Mouse (Mus musculus) testis, adult 2 months (tissue): ENCODE results near the gene Mtus2. TPM values are rescaled to one million over a fixed set of nuclear protein-coding genes. Genes with fewer than 3 reads are reported as not detected.

ENCODE experiments used
- H3K27ac ChIP-seq: fragments of 200-500 bp; 2 replicates; pipeline ENCODE4 v1.5.1; 2012; ENCODE audit warnings: low read depth, low read length; ENCODE audit not compliant: control insufficient read depth, insufficient read depth
- H3K27me3 ChIP-seq: fragments of 200-500 bp; 2 replicates; pipeline ENCODE4 v1.6.1; 2012; ENCODE audit warnings: mild to moderate bottlenecking, low read length, moderate library complexity; ENCODE audit not compliant: control insufficient read depth, insufficient read depth
- H3K36me3 ChIP-seq: fragments of 200-500 bp; 2 replicates; pipeline ENCODE4 v1.6.1; 2012; ENCODE audit warnings: mild to moderate bottlenecking, low read length; ENCODE audit not compliant: control insufficient read depth, insufficient read depth
- H3K4me1 ChIP-seq: fragments of 200-500 bp; 2 replicates; pipeline ENCODE4 v1.6.1; 2012; ENCODE audit warnings: low read length; ENCODE audit not compliant: control insufficient read depth, insufficient read depth
- H3K4me3 ChIP-seq: fragments of 200-500 bp; 2 replicates; pipeline ENCODE4 v1.5.1; 2012; ENCODE audit warnings: low read depth, mild to moderate bottlenecking, low read length, moderate library complexity, mixed read lengths; ENCODE audit not compliant: control insufficient read depth
- CTCF ChIP-seq: fragments of 200-500 bp; IDR thresholded peaks from 2 replicates; pipeline ENCODE4 v1.5.1; 2012; ENCODE audit warnings: low read depth, mild to moderate bottlenecking, inconsistent platforms, low read length, moderate library complexity; ENCODE audit not compliant: control insufficient read depth, insufficient read depth, insufficient replicate concordance
- POLR2A ChIP-seq: fragments of 200-500 bp; IDR thresholded peaks from 2 replicates; pipeline ENCODE4 v1.6.1; 2012; ENCODE audit warnings: low read depth, mild to moderate bottlenecking, inconsistent platforms, low read length, moderate library complexity; ENCODE audit not compliant: control insufficient read depth
- polyA plus RNA-seq: library from polyadenylated mRNA; depleted of rRNA; stranded (reverse); fragments of >200 nt; gene quantifications from 2 replicates; pipeline ENCODE4 v1.2.3, GENCODE M21; 2012

Mtus2 gene
- polyA plus RNA-seq, 1 experiment: 1.8 TPM

DNA sequence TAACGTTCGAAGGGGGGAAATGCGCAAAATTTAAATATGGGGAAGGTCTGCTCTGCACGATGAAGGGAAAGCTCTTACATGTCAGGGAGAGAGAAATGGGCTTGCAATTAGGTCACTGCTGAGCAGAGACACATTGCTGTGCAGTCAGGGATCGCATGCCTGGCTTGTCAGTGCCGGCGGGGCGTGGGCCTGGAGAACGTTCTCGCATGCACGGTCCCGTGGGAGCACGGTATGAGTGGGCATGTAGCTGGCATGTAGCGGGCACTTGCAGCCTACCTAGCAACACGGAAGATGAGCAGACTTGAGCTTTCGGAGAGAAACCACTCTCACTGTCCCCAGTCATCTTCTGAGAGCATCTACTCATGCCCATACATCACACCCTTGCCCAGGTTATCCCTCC, 266.9 kb downstream of the Mtus2 start:
- Histone ChIP-seq H3K4me1 (peaks cover 4% of the 10 kb centered on the region; the same call in 1 of the 2 replicates), H3K4me3 (no peak overlapping the region), H3K36me3 (no peaks in the 10 kb centered on the region), H3K27me3 (no peaks in the 10 kb centered on the region), H3K27ac (no peak overlapping the region)
- no peak for TF ChIP-seq POLR2A
- no peak for TF ChIP-seq CTCF

DNA sequence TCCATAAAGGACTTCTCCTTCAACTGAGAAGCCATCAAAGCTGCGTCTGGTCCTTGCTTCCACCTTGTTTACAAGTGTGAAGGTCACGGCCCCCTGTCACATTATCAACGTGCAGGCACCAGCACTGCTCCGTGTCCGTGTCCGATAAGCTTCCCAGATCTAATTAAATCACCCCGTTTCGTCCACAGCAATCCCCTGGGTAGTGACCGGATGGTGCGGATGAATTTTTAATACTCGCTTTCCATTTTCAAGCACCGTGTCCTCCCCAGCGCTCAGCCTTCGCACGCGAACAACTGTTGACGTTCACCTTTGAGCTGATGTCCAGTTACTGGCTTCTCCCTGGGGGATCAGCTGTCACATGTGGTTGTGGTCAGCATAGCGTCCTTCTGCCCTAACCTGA, 276.6 kb downstream of the Mtus2 start:
- no peaks in the 10 kb centered on the region for H3K27me3 ChIP-seq
- peaks cover 7% of the 10 kb centered on the region for H3K4me1 ChIP-seq
- no peak overlapping the region for H3K4me3 ChIP-seq
- no peak for TF ChIP-seq CTCF
- H3K27ac ChIP-seq: no peak overlapping the region
- no peaks in the 10 kb centered on the region for H3K36me3 ChIP-seq

DNA sequence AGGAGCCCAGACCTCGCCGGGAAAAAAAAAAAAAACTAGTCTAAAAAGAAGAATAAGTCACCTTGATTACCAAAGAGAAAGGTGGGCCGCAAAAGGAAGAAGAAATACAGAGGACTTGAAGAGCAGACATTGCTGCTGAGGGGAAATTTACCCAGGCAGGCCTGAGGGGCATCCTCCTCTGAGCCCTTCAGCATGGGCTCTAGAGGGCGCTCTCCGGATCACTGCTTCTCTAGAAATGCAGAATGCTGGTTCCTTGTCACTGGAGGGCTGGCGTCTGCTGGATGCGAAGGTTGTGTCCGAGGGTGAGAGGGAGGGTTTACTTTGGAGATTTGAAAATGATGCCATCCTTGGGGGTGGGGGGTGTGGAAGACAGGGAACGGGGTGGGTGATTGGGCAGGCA, 279.5 kb downstream of the Mtus2 start:
- Histone ChIP-seq H3K36me3 (no peaks in the 10 kb centered on the region), H3K27ac (no peak overlapping the region), H3K27me3 (no peaks in the 10 kb centered on the region), H3K4me1 (peaks cover 12% of the 10 kb centered on the region), H3K4me3 (no peak overlapping the region)
- TF ChIP-seq CTCF (peak; percentile 45; the same call in 1 of the 2 replicates), POLR2A (no peak)

DNA sequence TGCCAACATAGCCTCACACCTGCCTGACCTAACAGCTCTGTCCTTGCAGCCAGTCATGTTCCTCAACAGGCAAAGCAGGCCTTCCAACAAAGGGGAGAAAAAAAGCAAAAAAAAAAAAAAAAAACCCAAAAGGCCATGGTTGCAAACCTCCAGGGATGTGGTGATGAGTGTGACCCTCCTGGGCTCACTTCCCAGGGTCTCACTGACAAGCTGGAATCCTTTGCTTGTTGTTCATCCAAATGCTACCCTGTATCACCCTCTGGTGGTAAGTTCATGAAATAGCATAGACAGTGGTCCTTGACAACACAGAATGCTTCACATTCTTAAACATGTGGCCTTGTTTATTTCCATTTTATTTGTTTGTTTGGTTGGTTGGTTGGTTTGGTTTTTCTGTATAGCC, 281.9 kb downstream of the Mtus2 start:
- H3K4me1 ChIP-seq: peaks cover 12% of the 10 kb centered on the region
- H3K36me3 ChIP-seq: no peaks in the 10 kb centered on the region
- no peaks in the 10 kb centered on the region for H3K27me3 ChIP-seq
- no peak overlapping the region for H3K27ac ChIP-seq
- no peak overlapping the region for H3K4me3 ChIP-seq
- TF ChIP-seq CTCF (no peak; the same call in 1 of the 2 replicates), POLR2A (no peak)

DNA sequence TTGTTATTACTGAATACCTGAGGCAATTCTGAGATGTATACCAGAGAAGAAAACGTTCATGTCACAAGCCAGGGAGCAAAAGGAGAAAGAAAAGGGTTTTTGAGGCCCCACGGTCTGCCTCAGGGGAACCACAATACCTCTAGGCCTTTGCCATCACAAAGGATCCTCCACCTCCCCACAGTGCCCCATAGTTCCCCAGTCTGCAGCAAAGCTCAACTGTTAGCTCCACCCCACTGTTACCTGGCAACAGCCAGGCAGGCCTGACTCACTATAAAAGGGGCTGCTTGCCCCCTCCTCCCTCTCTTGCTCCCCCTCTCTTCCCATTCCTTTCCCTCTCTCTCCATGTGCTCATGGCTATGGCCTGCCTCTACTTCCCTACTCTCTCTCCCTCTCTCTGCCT, 282.6 kb downstream of the Mtus2 start:
- H3K4me3 ChIP-seq: no peak overlapping the region
- H3K27me3 ChIP-seq: no peaks in the 10 kb centered on the region
- H3K4me1 ChIP-seq: peaks cover 12% of the 10 kb centered on the region
- H3K36me3 ChIP-seq: no peaks in the 10 kb centered on the region
- TF ChIP-seq POLR2A: no peak
- no peak for TF ChIP-seq CTCF
- no peak overlapping the region for H3K27ac ChIP-seq

DNA sequence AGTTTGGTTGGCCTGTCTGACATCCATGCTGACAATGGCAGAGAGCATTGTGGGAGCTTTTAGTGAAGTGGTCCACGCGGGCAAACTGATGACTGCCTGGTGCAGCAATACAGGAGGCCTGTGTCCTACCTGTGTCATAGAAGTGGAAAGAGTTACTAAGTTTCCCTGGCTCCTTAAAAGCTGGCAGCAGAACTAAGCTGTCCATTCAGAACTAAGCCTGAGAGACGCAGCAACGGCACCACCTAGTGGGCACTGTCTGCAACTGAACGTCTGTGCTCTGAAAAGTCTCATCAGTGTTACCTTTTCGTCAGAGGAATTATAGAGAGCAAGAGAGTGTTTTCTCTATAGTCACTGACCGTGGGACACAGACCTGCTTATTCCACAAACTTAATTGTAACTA, 284.8 kb downstream of the Mtus2 start:
- Histone ChIP-seq H3K4me3 (no peak overlapping the region), H3K27ac (no peak overlapping the region), H3K27me3 (no peaks in the 10 kb centered on the region), H3K36me3 (no peaks in the 10 kb centered on the region), H3K4me1 (peaks cover 5% of the 10 kb centered on the region)
- TF ChIP-seq POLR2A: no peak
- TF ChIP-seq CTCF: peak; percentile 94; the same call in 1 of the 2 replicates

DNA sequence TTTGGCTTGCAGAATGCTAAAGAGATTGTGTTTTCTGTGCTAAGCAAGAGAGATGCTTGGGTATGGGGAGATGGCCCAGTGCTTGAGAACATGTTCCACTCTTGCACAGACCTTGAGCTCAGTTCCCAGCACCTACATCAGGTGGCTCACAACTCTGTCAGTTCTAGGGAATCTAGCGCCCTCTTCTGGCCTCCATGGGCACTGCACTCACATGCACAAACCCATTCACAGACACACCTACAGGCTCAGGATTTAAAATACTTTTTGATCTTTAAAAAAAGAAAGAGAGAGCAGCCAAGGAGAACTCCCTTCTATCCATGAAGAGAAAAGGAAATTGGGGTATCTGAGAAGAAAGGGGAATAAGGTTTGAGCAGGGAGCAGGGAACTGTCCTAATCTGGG, 287.4 kb downstream of the Mtus2 start:
- no peak overlapping the region for H3K4me3 ChIP-seq
- TF ChIP-seq CTCF (peak; percentile 82; the same call in 1 of the 2 replicates), POLR2A (no peak)
- H3K27ac ChIP-seq: no peak overlapping the region
- no peaks in the 10 kb centered on the region for H3K36me3 ChIP-seq
- peaks cover 5% of the 10 kb centered on the region for H3K4me1 ChIP-seq
- H3K27me3 ChIP-seq: no peaks in the 10 kb centered on the region

DNA sequence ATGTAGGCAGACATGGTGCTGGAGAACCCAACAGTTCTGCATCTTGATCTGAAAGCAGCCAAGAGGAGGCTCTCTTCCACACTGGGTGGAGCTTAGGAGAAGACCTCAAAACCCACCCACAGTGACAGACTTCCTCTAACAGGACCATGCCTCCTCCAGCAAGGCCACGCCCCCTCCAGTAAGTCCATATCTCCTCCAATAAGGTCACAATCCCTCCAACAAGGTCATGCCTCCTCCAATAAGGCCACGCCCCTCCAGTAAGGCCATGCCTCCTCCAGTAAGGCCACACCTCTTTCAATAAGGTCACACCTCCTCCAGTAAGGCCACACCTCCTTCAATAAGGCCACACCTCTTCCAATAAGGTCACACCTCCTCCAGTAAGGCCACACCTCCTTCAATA, 288.3 kb downstream of the Mtus2 start:
- Histone ChIP-seq H3K27me3 (no peaks in the 10 kb centered on the region), H3K27ac (no peak overlapping the region), H3K36me3 (no peaks in the 10 kb centered on the region), H3K4me3 (peak overlapping the region; percentile 36; the same call in 1 of the 2 replicates), H3K4me1 (peaks cover 2% of the 10 kb centered on the region; the same call in 1 of the 2 replicates)
- no peak for TF ChIP-seq CTCF
- TF ChIP-seq POLR2A: no peak; the same call in 1 of the 2 replicates
